ENCODE assay signal across 8 mouse cellular contexts in the genomic region with DNA sequence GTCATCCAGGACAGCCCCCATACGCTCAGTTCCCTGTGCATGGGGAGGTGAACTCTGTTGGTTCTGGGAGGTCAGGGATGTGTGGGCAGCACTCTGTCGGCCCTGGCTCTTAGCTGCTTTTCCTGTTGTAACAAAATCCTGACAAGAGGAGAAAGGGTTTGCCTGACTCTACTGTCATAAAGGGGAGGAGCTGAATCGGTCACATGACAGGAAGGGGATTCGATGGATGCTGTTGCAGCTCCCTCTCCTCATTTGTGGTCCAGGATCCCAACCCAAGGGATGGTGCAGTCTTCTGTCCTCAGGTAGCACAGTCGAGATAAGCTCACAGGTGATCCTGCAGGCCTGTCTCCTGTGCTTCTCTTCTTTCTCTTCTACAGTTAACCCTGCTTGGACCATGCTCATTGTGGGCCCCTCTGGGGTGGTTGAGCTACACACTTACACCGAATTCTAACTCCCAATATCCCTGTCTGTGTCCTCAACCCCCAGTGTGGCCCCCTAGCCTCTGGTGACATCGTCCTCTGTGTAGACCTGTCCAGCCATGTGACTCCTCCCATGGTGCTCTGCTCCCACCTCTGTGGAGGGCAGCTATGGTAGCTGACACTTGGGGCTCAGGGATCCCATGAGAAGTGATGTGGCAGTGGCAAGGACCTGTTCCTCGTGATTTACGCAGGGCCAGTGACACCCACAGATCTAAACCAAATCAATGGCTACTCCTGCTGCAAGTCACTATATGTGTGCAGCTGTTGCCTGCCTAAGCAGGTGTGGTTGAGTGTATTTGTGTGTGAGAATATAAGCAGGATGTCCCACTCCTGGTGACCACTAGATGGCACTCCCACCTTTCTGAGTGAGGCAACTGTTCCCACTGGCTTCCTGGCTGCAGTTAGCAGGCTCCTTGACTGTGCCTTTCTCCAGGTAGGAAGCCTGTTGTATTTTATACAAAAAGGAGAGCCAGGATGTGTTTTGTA. TPM values are rescaled to one million over a fixed set of nuclear protein-coding genes. Genes with fewer than 3 reads are reported as not detected.
DNase-seq lines count a peak whose midpoint lies in the region; ATAC-seq lines count a peak whose summit lies in the region.

No protein-coding gene starts in this region.

- H3K27ac ChIP-seq in limb, embryonic 12.5 days: no peak overlapping the region
- H3K27ac ChIP-seq in midbrain, embryonic 15.5 days: no peak overlapping the region

- no peaks in the 10 kb centered on the region for H3K9me3 ChIP-seq in limb, embryonic 12.5 days
- H3K9me3 ChIP-seq in midbrain, embryonic 15.5 days: no peaks in the 10 kb centered on the region

- H3K27me3 ChIP-seq in limb, embryonic 12.5 days: no peaks in the 10 kb centered on the region
- H3K27me3 ChIP-seq in midbrain, embryonic 15.5 days (replicated peaks): no peaks in the 10 kb centered on the region

- peak; percentile 76 to 79 for DNase-seq in B cell, adult 2 months
- DNase-seq in adrenal gland, adult 8-10 months: peak; percentile 37
- DNase-seq in embryo, embryonic 11.5 days (ENCODE audit: low read depth, low spot score): peak; percentile 74
- DNase-seq in kidney, adult 9 months: peak; percentile 79
- peak; percentile 43 for DNase-seq in spleen, adult 12 weeks (ENCODE audit: low spot score)

- no peaks in the 10 kb centered on the region for H3K4me1 ChIP-seq in limb, embryonic 12.5 days (replicated peaks)
- H3K4me1 ChIP-seq in midbrain, embryonic 15.5 days: no peaks in the 10 kb centered on the region; the same call in 1 of the 2 replicates

- no peak overlapping the region for H3K4me3 ChIP-seq in limb, embryonic 12.5 days (replicated peaks)
- no peak overlapping the region for H3K4me3 ChIP-seq in midbrain, embryonic 15.5 days

- H3K36me3 ChIP-seq in limb, embryonic 12.5 days: peaks cover 91% of the 10 kb centered on the region
- peaks cover 37% of the 10 kb centered on the region for H3K36me3 ChIP-seq in midbrain, embryonic 15.5 days (replicated peaks)

- no peak overlapping the region for H3K4me2 ChIP-seq in limb, embryonic 12.5 days
- H3K4me2 ChIP-seq in midbrain, embryonic 15.5 days: no peak overlapping the region

- ATAC-seq in granulocyte monocyte progenitor cell, adult 5-6 weeks (replicated peaks; ENCODE audit: poor library complexity, severe bottlenecking): peak; percentile 88
- peak; percentile 29 for ATAC-seq in limb, embryonic 12.5 days (ENCODE audit: insufficient number of reproducible peaks, insufficient read depth, low FRiP score, low TSS enrichment, low read depth)
- peak; percentile 80 for ATAC-seq in midbrain, embryonic 15.5 days (replicated peaks)

- H3K9ac ChIP-seq in limb, embryonic 12.5 days (replicated peaks): no peak overlapping the region
- no peak overlapping the region for H3K9ac ChIP-seq in midbrain, embryonic 15.5 days

- WGBS in limb, embryonic 12.5 days: 69% methylated on average over 9 of the region's 9 CpGs
- WGBS in midbrain, embryonic 15.5 days: 77% methylated on average over 9 of the region's 9 CpGs

RNA-seq across cellular contexts. Expression of a gene that starts 31.3 kb away (rescaled TPM):
- 10 to 100 TPM; 36.7 to 54.1 (median 47.4) TPM for total RNA-seq in adrenal gland, adult 8-10 months (2022)
- total RNA-seq in granulocyte monocyte progenitor cell, adult 5-6 weeks (2014; fragmentation: Nextera tagmentation): 7.7 and 13.3 TPM in 2 replicates
- 5.7 and 8.9 TPM in 2 replicates for total RNA-seq in granulocyte monocyte progenitor cell, adult 5-6 weeks (2017)
- 53.1 and 54.3 TPM in 2 replicates for polyA plus RNA-seq in limb, embryonic 12.5 days (2016; fragmentation: Nextera tagmentation; extraction: Ambion mirVana)
- 86.3 and 86.6 TPM in 2 replicates for polyA plus RNA-seq in midbrain, embryonic 15.5 days (2015; fragmentation: Nextera tagmentation; extraction: Ambion mirVana)

RNA-seq across cellular contexts. Expression of a gene that starts 54.1 kb away (rescaled TPM):
- total RNA-seq in adrenal gland, adult 8-10 months (2022): 1 to 10 TPM; 1.8 to 3.4 (median 2.6) TPM
- 149 and 159 TPM in 2 replicates for total RNA-seq in granulocyte monocyte progenitor cell, adult 5-6 weeks (2014; fragmentation: Nextera tagmentation)
- total RNA-seq in granulocyte monocyte progenitor cell, adult 5-6 weeks (2017): 168 and 171 TPM in 2 replicates
- polyA plus RNA-seq in limb, embryonic 12.5 days (2016; fragmentation: Nextera tagmentation; extraction: Ambion mirVana): 198 and 199 TPM in 2 replicates
- 19.2 and 20.8 TPM in 2 replicates for polyA plus RNA-seq in midbrain, embryonic 15.5 days (2015; fragmentation: Nextera tagmentation; extraction: Ambion mirVana)

RNA-seq across cellular contexts. Expression of a gene that starts 57.1 kb away (rescaled TPM):
- not detected for total RNA-seq in adrenal gland, adult 8-10 months (2022)
- not detected in 2 replicates for total RNA-seq in granulocyte monocyte progenitor cell, adult 5-6 weeks (2014; fragmentation: Nextera tagmentation)
- total RNA-seq in granulocyte monocyte progenitor cell, adult 5-6 weeks (2017): not detected in 2 replicates
- polyA plus RNA-seq in limb, embryonic 12.5 days (2016; fragmentation: Nextera tagmentation; extraction: Ambion mirVana): not detected in 2 replicates
- not detected in 2 replicates for polyA plus RNA-seq in midbrain, embryonic 15.5 days (2015; fragmentation: Nextera tagmentation; extraction: Ambion mirVana)

Comparison
In these comparisons a context has a peak if more than half of its experiments do, and no peak if none do; other contexts are left out.
1. ATAC-seq: peak in every context shown above with its lines; median percentile 88 in granulocyte monocyte progenitor cell, adult 5-6 weeks; 80 in midbrain, embryonic 15.5 days; 29 in limb, embryonic 12.5 days.
2. RNA of a gene that starts 54.1 kb away (total RNA-seq): 149 to 171 TPM in granulocyte monocyte progenitor cell, adult 5-6 weeks; 1.8 to 3.4 TPM in adrenal gland, adult 8-10 months; every median in the first group is over 10 times any median in the second.
3. Peak in every context shown above with its lines, with median percentiles within 50 percentile points of each other: DNase-seq.